Mouse (Mus musculus): ENCODE results near the gene Uckl1. TPM values are rescaled to one million over a fixed set of nuclear protein-coding genes. Genes with fewer than 3 reads are reported as not detected.

The Uckl1 gene
- polyA plus RNA-seq, 1 experiment from 2014 or later, result 65.1 TPM

GRCm38 (mm10) chr2:181525526-181525925 lies 59.2 kb downstream of the Uckl1 start:
- WGBS, result 73% methylated on average over 5 of the region's 5 CpGs
- ATAC-seq (replicated peaks; ENCODE audit: low FRiP score, low TSS enrichment, low read depth) (no peak; the same call in 1 of the 2 replicates), DNase-seq (ENCODE audit: low spot score) (no peak)
- Histone ChIP-seq H3K27me3 (replicated peaks; ENCODE audit: control insufficient read depth, insufficient read depth, low read length) (no peaks in the 10 kb centered on the region), H3K4me2 (ENCODE audit: low read length) (peak overlapping the region; percentile 4; the same call in 1 of the 2 replicates), H3K4me1 (replicated peaks; ENCODE audit: control insufficient read depth, insufficient read depth, low read length) (peaks cover 14% of the 10 kb centered on the region), H3K9ac (ENCODE audit: low read length) (no peak overlapping the region), H3K36me3 (ENCODE audit: control insufficient read depth, insufficient read depth, low read length) (peaks cover 9% of the 10 kb centered on the region; the same call in 1 of the 2 replicates), H3K4me3 (ENCODE audit: low read depth, low read length) (no peak overlapping the region), H3K27ac (ENCODE audit: low read depth) (peak overlapping the region; percentile 47; the same call in 1 of the 2 replicates), H3K9me3 (ENCODE audit: control insufficient read depth, low read length) (0 out of 2 replicates have a peak, but pooled peaks cover under 1% of the 10 kb centered on the region)

- 70% methylated on average over 5 of the region's 5 CpGs for WGBS
- Histone ChIP-seq H3K9ac (ENCODE audit: low read length) (no peak overlapping the region), H3K27me3 (replicated peaks; ENCODE audit: control insufficient read depth, insufficient read depth, low read length) (no peaks in the 10 kb centered on the region), H3K27ac (ENCODE audit: low read depth) (no peak overlapping the region), H3K4me3 (ENCODE audit: low read depth, low read length) (no peak overlapping the region), H3K4me1 (replicated peaks; ENCODE audit: control insufficient read depth, insufficient read depth, low read length) (peaks cover 25% of the 10 kb centered on the region), H3K9me3 (ENCODE audit: control insufficient read depth, low read length) (no peaks in the 10 kb centered on the region), H3K36me3 (ENCODE audit: control insufficient read depth, insufficient read depth, low read length) (peaks cover 5% of the 10 kb centered on the region; the same call in 1 of the 2 replicates), H3K4me2 (ENCODE audit: low read length) (no peak overlapping the region)
- DNase-seq (ENCODE audit: low spot score) (no peak), ATAC-seq (replicated peaks; ENCODE audit: low FRiP score, low TSS enrichment, low read depth) (no peak)
Measured at GRCm38 (mm10) chr2:181522811-181523210, 61.9 kb downstream of the Uckl1 start.

DNA sequence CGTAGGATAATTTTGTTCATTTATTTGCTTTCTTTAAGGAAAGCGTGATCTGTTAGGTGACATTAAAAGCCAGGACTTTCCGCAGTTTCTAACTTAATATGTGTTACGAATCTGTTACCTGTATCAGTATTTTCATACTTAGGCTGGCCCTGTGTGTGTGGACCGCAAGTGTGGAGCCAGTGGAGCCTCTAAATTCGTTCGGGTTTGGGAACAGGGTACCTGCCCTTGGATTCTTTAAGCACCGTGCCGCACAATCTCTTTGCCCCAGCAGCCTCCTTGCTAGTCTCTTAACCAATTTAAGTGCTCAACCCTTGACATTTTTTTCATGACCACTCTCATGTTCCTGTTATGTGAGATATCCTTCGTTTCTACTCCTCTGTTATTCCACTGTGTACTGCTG lies 63.2 kb downstream of the Uckl1 start:
- Histone ChIP-seq H3K4me2 (ENCODE audit: low read length) (peak overlapping the region; percentile 62), H3K4me1 (replicated peaks; ENCODE audit: control insufficient read depth, insufficient read depth, low read length) (peaks cover 25% of the 10 kb centered on the region), H3K36me3 (ENCODE audit: control insufficient read depth, insufficient read depth, low read length) (peaks cover 12% of the 10 kb centered on the region), H3K4me3 (ENCODE audit: low read depth, low read length) (peak overlapping the region; percentile 85), H3K9ac (ENCODE audit: low read length) (peak overlapping the region; percentile 92), H3K27ac (ENCODE audit: low read depth) (no peak overlapping the region), H3K9me3 (ENCODE audit: control insufficient read depth, low read length) (no peaks in the 10 kb centered on the region), H3K27me3 (replicated peaks; ENCODE audit: control insufficient read depth, insufficient read depth, low read length) (no peaks in the 10 kb centered on the region)
- DNase-seq (ENCODE audit: low spot score) (no peak), ATAC-seq (replicated peaks; ENCODE audit: low FRiP score, low TSS enrichment, low read depth) (no peak)
- 47% methylated on average over 10 of the region's 10 CpGs for WGBS

DNA sequence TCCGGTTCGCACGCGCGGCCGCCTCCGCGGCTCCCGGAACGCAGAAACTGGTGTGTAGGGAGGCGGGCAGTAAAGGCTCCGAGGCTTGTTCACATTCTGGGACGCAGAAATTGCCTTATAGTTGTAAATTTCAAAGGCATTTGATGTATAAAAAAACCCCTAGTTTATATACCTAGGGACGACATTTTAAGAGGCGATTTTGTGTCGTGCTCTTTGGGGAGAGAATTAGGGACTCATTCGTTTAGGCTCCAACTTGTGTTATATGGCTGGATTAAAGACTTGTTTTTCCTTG lies 63.8 kb downstream of the Uckl1 start:
- ATAC-seq (replicated peaks; ENCODE audit: low FRiP score, low TSS enrichment, low read depth), result no peak
- Histone ChIP-seq H3K4me2 (ENCODE audit: low read length) (peak overlapping the region; percentile 62), H3K27ac (ENCODE audit: low read depth) (peak overlapping the region; percentile 97), H3K4me3 (ENCODE audit: low read depth, low read length) (peak overlapping the region; percentile 85), H3K27me3 (replicated peaks; ENCODE audit: control insufficient read depth, insufficient read depth, low read length) (no peaks in the 10 kb centered on the region), H3K4me1 (replicated peaks; ENCODE audit: control insufficient read depth, insufficient read depth, low read length) (peaks cover 25% of the 10 kb centered on the region), H3K36me3 (ENCODE audit: control insufficient read depth, insufficient read depth, low read length) (peaks cover 18% of the 10 kb centered on the region), H3K9me3 (ENCODE audit: control insufficient read depth, low read length) (no peaks in the 10 kb centered on the region), H3K9ac (ENCODE audit: low read length) (peak overlapping the region; percentile 92)
- no peak for DNase-seq (ENCODE audit: low spot score)
- WGBS, result under 1% methylated on average over 17 of the region's 17 CpGs

- under 1% methylated on average over 74 of the region's 74 CpGs for WGBS
- H3K4me1 ChIP-seq (replicated peaks; ENCODE audit: control insufficient read depth, insufficient read depth, low read length), result peaks cover 25% of the 10 kb centered on the region
- H3K27ac ChIP-seq (ENCODE audit: low read depth), result peak within 1 kb of the TSS; percentile 97
- no peaks in the 10 kb centered on the region for H3K27me3 ChIP-seq (replicated peaks; ENCODE audit: control insufficient read depth, insufficient read depth, low read length)
- peak within 1 kb of the TSS; percentile 85 for H3K4me3 ChIP-seq (ENCODE audit: low read depth, low read length)
- peaks cover 24% of the 10 kb centered on the region for H3K36me3 ChIP-seq (ENCODE audit: control insufficient read depth, insufficient read depth, low read length)
- DNase-seq (ENCODE audit: low spot score), result peak; percentile 97
- no peaks in the 10 kb centered on the region for H3K9me3 ChIP-seq (ENCODE audit: control insufficient read depth, low read length)
- H3K9ac ChIP-seq (ENCODE audit: low read length), result peak within 1 kb of the TSS; percentile 92
- H3K4me2 ChIP-seq (ENCODE audit: low read length), result peak within 1 kb of the TSS; percentile 73
- ATAC-seq (replicated peaks; ENCODE audit: low FRiP score, low TSS enrichment, low read depth), result peak; percentile 97
Measured at GRCm38 (mm10) chr2:181520118-181520935, 64.4 kb downstream of the Uckl1 start, which contains the start of gene Dnajc5. Gene Dnajc5, plus strand, starts transcription at chr2:181520485.

DNA sequence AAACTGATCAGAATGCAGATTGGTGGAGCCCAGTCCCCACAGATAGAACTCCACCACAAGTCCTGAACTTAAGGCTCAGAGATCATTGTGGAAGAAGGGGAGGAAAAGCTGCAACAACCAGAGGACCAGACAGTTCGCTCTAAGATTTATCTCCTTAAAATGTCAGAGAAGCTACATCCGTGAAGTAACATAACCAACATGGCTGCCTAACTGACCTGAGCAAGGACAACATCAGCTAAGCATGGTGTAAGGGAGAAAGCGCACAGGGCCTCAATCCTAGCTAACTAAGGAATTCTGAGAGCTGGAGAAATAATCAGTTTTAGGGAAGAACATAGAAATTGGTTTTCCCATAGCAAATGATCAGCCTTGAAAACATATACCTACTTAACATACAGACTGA lies 65.5 kb downstream of the Uckl1 start:
- H3K9me3 ChIP-seq (ENCODE audit: control insufficient read depth, low read length), result no peaks in the 10 kb centered on the region
- peak overlapping the region; percentile 73 for H3K4me2 ChIP-seq (ENCODE audit: low read length)
- ATAC-seq (replicated peaks; ENCODE audit: low FRiP score, low TSS enrichment, low read depth), result no peak
- 66% methylated on average over 3 of the region's 3 CpGs for WGBS
- peak overlapping the region; percentile 97 for H3K27ac ChIP-seq (ENCODE audit: low read depth)
- H3K4me1 ChIP-seq (replicated peaks; ENCODE audit: control insufficient read depth, insufficient read depth, low read length), result peaks cover 20% of the 10 kb centered on the region
- no peaks in the 10 kb centered on the region for H3K27me3 ChIP-seq (replicated peaks; ENCODE audit: control insufficient read depth, insufficient read depth, low read length)
- peak overlapping the region; percentile 85 for H3K4me3 ChIP-seq (ENCODE audit: low read depth, low read length)
- peaks cover 34% of the 10 kb centered on the region for H3K36me3 ChIP-seq (ENCODE audit: control insufficient read depth, insufficient read depth, low read length)
- DNase-seq (ENCODE audit: low spot score), result no peak
- H3K9ac ChIP-seq (ENCODE audit: low read length), result peak overlapping the region; percentile 92

Small RNAs within 50 kb of the gene (microRNA-seq; reads per million reads assigned to microRNA genes)
- gene Mir7006, result not detected

Other genes with a start within 250 kb of the Uckl1 start
- gene Zgpat, start 220.0 kb downstream of the Uckl1 start, polyA plus RNA-seq (2014; fragmentation: Nextera tagmentation; extraction: Ambion mirVana), result 34.4 and 38.2 TPM in 2 replicates
- gene Arfrp1, start 219.5 kb downstream of the Uckl1 start, polyA plus RNA-seq (2014; fragmentation: Nextera tagmentation; extraction: Ambion mirVana), result 50.3 and 52.6 TPM in 2 replicates
- 20.5 and 22.2 TPM in 2 replicates for gene Lime1, start 204.8 kb downstream of the Uckl1 start, polyA plus RNA-seq (2014; fragmentation: Nextera tagmentation; extraction: Ambion mirVana)
- gene Zbtb46, start 125.5 kb downstream of the Uckl1 start, polyA plus RNA-seq (2014; fragmentation: Nextera tagmentation; extraction: Ambion mirVana), result 9.1 and 11.1 TPM in 2 replicates
- 0.14 and 0.36 TPM in 2 replicates for gene Abhd16b, start 91.7 kb downstream of the Uckl1 start, polyA plus RNA-seq (2014; fragmentation: Nextera tagmentation; extraction: Ambion mirVana)
- gene Tpd52l2, start 87.8 kb downstream of the Uckl1 start, polyA plus RNA-seq (2014; fragmentation: Nextera tagmentation; extraction: Ambion mirVana), result 152 and 172 TPM in 2 replicates
- gene Dnajc5, start 64.4 kb downstream of the Uckl1 start, polyA plus RNA-seq (2014; fragmentation: Nextera tagmentation; extraction: Ambion mirVana), result 79.4 and 79.8 TPM in 2 replicates
- gene Prpf6, start 7.0 kb upstream of the Uckl1 start, polyA plus RNA-seq (2014; fragmentation: Nextera tagmentation; extraction: Ambion mirVana), result 53.6 and 59.9 TPM in 2 replicates
- 35.0 TPM in 2 replicates for gene Zfp512b, start 7.9 kb upstream of the Uckl1 start, polyA plus RNA-seq (2014; fragmentation: Nextera tagmentation; extraction: Ambion mirVana)
- 25.4 and 26.4 TPM in 2 replicates for gene Samd10, start 14.3 kb upstream of the Uckl1 start, polyA plus RNA-seq (2014; fragmentation: Nextera tagmentation; extraction: Ambion mirVana)
- gene Gm29797, start 72.1 kb upstream of the Uckl1 start, polyA plus RNA-seq (2014; fragmentation: Nextera tagmentation; extraction: Ambion mirVana), result 1.2 and 2.5 TPM in 2 replicates
- gene Sox18, start 86.7 kb upstream of the Uckl1 start, polyA plus RNA-seq (2014; fragmentation: Nextera tagmentation; extraction: Ambion mirVana), result 25.5 and 30.5 TPM in 2 replicates
- 24.7 and 25.3 TPM in 2 replicates for gene Tcea2, start 95.4 kb upstream of the Uckl1 start, polyA plus RNA-seq (2014; fragmentation: Nextera tagmentation; extraction: Ambion mirVana)
- gene Rgs19, start 109.1 kb upstream of the Uckl1 start, polyA plus RNA-seq (2014; fragmentation: Nextera tagmentation; extraction: Ambion mirVana), result 64.2 and 68.9 TPM in 2 replicates
- not detected in 2 replicates for gene Lkaaear1, start 113.5 kb upstream of the Uckl1 start, polyA plus RNA-seq (2014; fragmentation: Nextera tagmentation; extraction: Ambion mirVana)
- gene Oprl1, start 130.1 kb upstream of the Uckl1 start, polyA plus RNA-seq (2014; fragmentation: Nextera tagmentation; extraction: Ambion mirVana), result 1.8 and 2.8 TPM in 2 replicates
- gene Myt1, start 178.4 kb upstream of the Uckl1 start, polyA plus RNA-seq (2014; fragmentation: Nextera tagmentation; extraction: Ambion mirVana), result 4.1 and 4.3 TPM in 2 replicates

Data from intestine, embryonic 14.5 days (tissue).